Mouse (Mus musculus): Measurements from ENCODE around the gene Cnst. TPM values are rescaled to one million over a fixed set of nuclear protein-coding genes. Genes with fewer than 3 reads are reported as not detected.

Cnst gene
- polyA plus RNA-seq, 1 experiment from 2014 or later: 25.1 TPM

- 89% methylated on average over 3 of the region's 3 CpGs for WGBS
- no peak for ATAC-seq
- H3K4me3 ChIP-seq (ENCODE audit: low read length): no peak overlapping the region
- H3K27me3 ChIP-seq (replicated peaks; ENCODE audit: control insufficient read depth, insufficient read depth, low read length): no peaks in the 10 kb centered on the region
- no peak overlapping the region for H3K9ac ChIP-seq (ENCODE audit: low read depth, low read length)
- H3K4me1 ChIP-seq (ENCODE audit: control insufficient read depth, insufficient read depth, low read depth, low read length): peaks cover 6% of the 10 kb centered on the region
- H3K36me3 ChIP-seq (ENCODE audit: control insufficient read depth, insufficient read depth, low read length): 0 out of 2 replicates have a peak, but pooled peaks cover 3% of the 10 kb centered on the region
- H3K4me2 ChIP-seq (ENCODE audit: low read length): no peak overlapping the region
- H3K9me3 ChIP-seq (ENCODE audit: control insufficient read depth, low read length): no peaks in the 10 kb centered on the region
- no peak overlapping the region for H3K27ac ChIP-seq (ENCODE audit: low read depth, low read length)
Measured at GRCm38 (mm10) chr1:179583090-179583489, 36.9 kb downstream of the Cnst start.

- ATAC-seq: no peak
- Histone ChIP-seq H3K9me3 (ENCODE audit: control insufficient read depth, low read length) (no peaks in the 10 kb centered on the region), H3K36me3 (ENCODE audit: control insufficient read depth, insufficient read depth, low read length) (0 out of 2 replicates have a peak, but pooled peaks cover 3% of the 10 kb centered on the region), H3K4me3 (ENCODE audit: low read length) (no peak overlapping the region), H3K27me3 (replicated peaks; ENCODE audit: control insufficient read depth, insufficient read depth, low read length) (no peaks in the 10 kb centered on the region), H3K4me1 (ENCODE audit: control insufficient read depth, insufficient read depth, low read depth, low read length) (peaks cover 9% of the 10 kb centered on the region), H3K9ac (ENCODE audit: low read depth, low read length) (no peak overlapping the region), H3K27ac (ENCODE audit: low read depth, low read length) (no peak overlapping the region), H3K4me2 (ENCODE audit: low read length) (no peak overlapping the region)
- 93% methylated on average over 4 of the region's 4 CpGs for WGBS
Measured at GRCm38 (mm10) chr1:179584220-179584619, 38.0 kb downstream of the Cnst start.

GRCm38 (mm10) chr1:179585646-179586045 lies 39.5 kb downstream of the Cnst start:
- Histone ChIP-seq H3K36me3 (ENCODE audit: control insufficient read depth, insufficient read depth, low read length) (no peaks in the 10 kb centered on the region), H3K27me3 (replicated peaks; ENCODE audit: control insufficient read depth, insufficient read depth, low read length) (no peaks in the 10 kb centered on the region), H3K4me3 (ENCODE audit: low read length) (no peak overlapping the region), H3K9ac (ENCODE audit: low read depth, low read length) (no peak overlapping the region), H3K27ac (ENCODE audit: low read depth, low read length) (no peak overlapping the region), H3K4me2 (ENCODE audit: low read length) (no peak overlapping the region), H3K9me3 (ENCODE audit: control insufficient read depth, low read length) (no peaks in the 10 kb centered on the region), H3K4me1 (ENCODE audit: control insufficient read depth, insufficient read depth, low read depth, low read length) (peaks cover 9% of the 10 kb centered on the region)
- 60% methylated on average over 9 of the region's 9 CpGs for WGBS
- ATAC-seq: no peak

GRCm38 (mm10) chr1:179586430-179587095 lies 40.4 kb downstream of the Cnst start:
- Histone ChIP-seq H3K4me3 (ENCODE audit: low read length) (no peak overlapping the region), H3K4me2 (ENCODE audit: low read length) (no peak overlapping the region), H3K36me3 (ENCODE audit: control insufficient read depth, insufficient read depth, low read length) (no peaks in the 10 kb centered on the region), H3K4me1 (ENCODE audit: control insufficient read depth, insufficient read depth, low read depth, low read length) (peaks cover 9% of the 10 kb centered on the region), H3K9me3 (ENCODE audit: control insufficient read depth, low read length) (no peaks in the 10 kb centered on the region), H3K27ac (ENCODE audit: low read depth, low read length) (no peak overlapping the region), H3K27me3 (replicated peaks; ENCODE audit: control insufficient read depth, insufficient read depth, low read length) (no peaks in the 10 kb centered on the region), H3K9ac (ENCODE audit: low read depth, low read length) (no peak overlapping the region)
- 56% methylated on average over 3 of the region's 3 CpGs for WGBS
- ATAC-seq: no peak

- peak overlapping the region; percentile 4; the same call in 1 of the 2 replicates for H3K27ac ChIP-seq (ENCODE audit: low read depth, low read length)
- peaks cover 4% of the 10 kb centered on the region; the same call in 1 of the 2 replicates for H3K36me3 ChIP-seq (ENCODE audit: control insufficient read depth, insufficient read depth, low read length)
- WGBS: 38% methylated on average over 4 of the region's 4 CpGs
- peaks cover 9% of the 10 kb centered on the region for H3K4me1 ChIP-seq (ENCODE audit: control insufficient read depth, insufficient read depth, low read depth, low read length)
- H3K4me2 ChIP-seq (ENCODE audit: low read length): no peak overlapping the region
- H3K9ac ChIP-seq (ENCODE audit: low read depth, low read length): no peak overlapping the region
- no peak for ATAC-seq
- no peaks in the 10 kb centered on the region for H3K9me3 ChIP-seq (ENCODE audit: control insufficient read depth, low read length)
- no peaks in the 10 kb centered on the region for H3K27me3 ChIP-seq (replicated peaks; ENCODE audit: control insufficient read depth, insufficient read depth, low read length)
- no peak overlapping the region for H3K4me3 ChIP-seq (ENCODE audit: low read length)
Measured at GRCm38 (mm10) chr1:179588230-179588629, 42.1 kb downstream of the Cnst start.

- peak; percentile 76; the same call in 1 of the 2 replicates for ATAC-seq
- Histone ChIP-seq H3K4me2 (ENCODE audit: low read length) (no peak overlapping the region; the same call in 1 of the 2 replicates), H3K4me3 (ENCODE audit: low read length) (no peak overlapping the region), H3K27ac (ENCODE audit: low read depth, low read length) (no peak overlapping the region), H3K9me3 (ENCODE audit: control insufficient read depth, low read length) (no peaks in the 10 kb centered on the region), H3K9ac (ENCODE audit: low read depth, low read length) (no peak overlapping the region), H3K36me3 (ENCODE audit: control insufficient read depth, insufficient read depth, low read length) (peaks cover 5% of the 10 kb centered on the region; the same call in 1 of the 2 replicates), H3K27me3 (replicated peaks; ENCODE audit: control insufficient read depth, insufficient read depth, low read length) (no peaks in the 10 kb centered on the region), H3K4me1 (ENCODE audit: control insufficient read depth, insufficient read depth, low read depth, low read length) (peaks cover 9% of the 10 kb centered on the region)
- 67% methylated on average over 12 of the region's 12 CpGs for WGBS
Measured at GRCm38 (mm10) chr1:179591639-179592038, 45.5 kb downstream of the Cnst start.

- H3K9me3 ChIP-seq (ENCODE audit: control insufficient read depth, low read length): no peaks in the 10 kb centered on the region
- no peak overlapping the region for H3K27ac ChIP-seq (ENCODE audit: low read depth, low read length)
- peaks cover 5% of the 10 kb centered on the region; the same call in 1 of the 2 replicates for H3K36me3 ChIP-seq (ENCODE audit: control insufficient read depth, insufficient read depth, low read length)
- 86% methylated on average over 2 of the region's 2 CpGs for WGBS
- H3K9ac ChIP-seq (ENCODE audit: low read depth, low read length): no peak overlapping the region
- no peak for ATAC-seq
- no peak overlapping the region for H3K4me3 ChIP-seq (ENCODE audit: low read length)
- no peaks in the 10 kb centered on the region for H3K27me3 ChIP-seq (replicated peaks; ENCODE audit: control insufficient read depth, insufficient read depth, low read length)
- H3K4me1 ChIP-seq (ENCODE audit: control insufficient read depth, insufficient read depth, low read depth, low read length): peaks cover 9% of the 10 kb centered on the region
- no peak overlapping the region for H3K4me2 ChIP-seq (ENCODE audit: low read length)
Measured at GRCm38 (mm10) chr1:179592143-179592542, 46.0 kb downstream of the Cnst start.

GRCm38 (mm10) chr1:179592972-179593371 lies 46.8 kb downstream of the Cnst start:
- no peak for ATAC-seq
- Histone ChIP-seq H3K9ac (ENCODE audit: low read depth, low read length) (no peak overlapping the region), H3K27ac (ENCODE audit: low read depth, low read length) (no peak overlapping the region), H3K4me1 (ENCODE audit: control insufficient read depth, insufficient read depth, low read depth, low read length) (peaks cover 4% of the 10 kb centered on the region), H3K9me3 (ENCODE audit: control insufficient read depth, low read length) (no peaks in the 10 kb centered on the region), H3K36me3 (ENCODE audit: control insufficient read depth, insufficient read depth, low read length) (peaks cover 5% of the 10 kb centered on the region; the same call in 1 of the 2 replicates), H3K27me3 (replicated peaks; ENCODE audit: control insufficient read depth, insufficient read depth, low read length) (no peaks in the 10 kb centered on the region), H3K4me3 (ENCODE audit: low read length) (no peak overlapping the region), H3K4me2 (ENCODE audit: low read length) (no peak overlapping the region)
- 72% methylated on average over 7 of the region's 7 CpGs for WGBS

- Histone ChIP-seq H3K9ac (ENCODE audit: low read depth, low read length) (no peak overlapping the region), H3K9me3 (ENCODE audit: control insufficient read depth, low read length) (no peaks in the 10 kb centered on the region), H3K27me3 (replicated peaks; ENCODE audit: control insufficient read depth, insufficient read depth, low read length) (no peaks in the 10 kb centered on the region), H3K27ac (ENCODE audit: low read depth, low read length) (no peak overlapping the region), H3K4me1 (ENCODE audit: control insufficient read depth, insufficient read depth, low read depth, low read length) (no peaks in the 10 kb centered on the region), H3K4me3 (ENCODE audit: low read length) (no peak overlapping the region), H3K4me2 (ENCODE audit: low read length) (no peak overlapping the region), H3K36me3 (ENCODE audit: control insufficient read depth, insufficient read depth, low read length) (no peaks in the 10 kb centered on the region)
- no peak for ATAC-seq
- 85% methylated on average over 6 of the region's 6 CpGs for WGBS
Measured at GRCm38 (mm10) chr1:179598386-179598785, 52.2 kb downstream of the Cnst start.

Data from hindbrain, embryonic 16.5 days (tissue).